Mouse (Mus musculus) bone marrow, adult 2 months (tissue): ENCODE data around the gene Nf1. TPM values are rescaled to one million over a fixed set of nuclear protein-coding genes. Genes with fewer than 3 reads are reported as not detected.

Experiments used
- H3K27ac ChIP-seq: fragments of 200-500 bp; 2 replicates; pipeline ENCODE4 v1.5.1; 2012; ENCODE audit warnings: low read depth, mild to moderate bottlenecking, control low read depth, inconsistent platforms, low read length; ENCODE audit not compliant: control insufficient read depth, poor library complexity, insufficient read depth
- H3K4me1 ChIP-seq: fragments of 200-500 bp; 2 replicates; pipeline ENCODE4 v1.6.1; 2011; ENCODE audit warnings: low read length; ENCODE audit not compliant: control insufficient read depth, insufficient read depth
- H3K4me3 ChIP-seq: fragments of 200-500 bp; replicated peaks from 2 replicates; pipeline ENCODE3; 2011; ENCODE audit warnings: mild to moderate bottlenecking, low read depth, low read length, control low read depth; ENCODE audit not compliant: control insufficient read depth
- CTCF ChIP-seq: fragments of 200-500 bp; IDR thresholded peaks from 2 replicates; pipeline ENCODE4 v1.5.1; 2011; ENCODE audit warnings: low read length, control low read depth; ENCODE audit not compliant: control insufficient read depth, insufficient read depth
- POLR2A ChIP-seq: fragments of 200-500 bp; IDR thresholded peaks from 2 replicates; pipeline ENCODE4 v1.6.1; 2011; ENCODE audit warnings: low read depth, mild to moderate bottlenecking, control low read depth, low read length, borderline replicate concordance; ENCODE audit not compliant: control insufficient read depth
- WGBS: fragments of 180-500 bp; shearing (Covaris S2); methylation state at CpG from one replicate; pipeline ENCODE4 v1.1.7; 2018; 5-methylcytosine and 5-hydroxymethylcytosine counted together
- polyA plus RNA-seq: library from polyadenylated mRNA; stranded (reverse); fragments of >200 nt; gene quantifications from 2 replicates; pipeline ENCODE4 v1.2.4, GENCODE M21; 2011; ENCODE audit warnings: low replicate concordance; ENCODE audit not compliant: missing spikeins, insufficient read depth, insufficient read length

Nf1 gene
- polyA plus RNA-seq, 1 experiment: 3.0 TPM

DNA sequence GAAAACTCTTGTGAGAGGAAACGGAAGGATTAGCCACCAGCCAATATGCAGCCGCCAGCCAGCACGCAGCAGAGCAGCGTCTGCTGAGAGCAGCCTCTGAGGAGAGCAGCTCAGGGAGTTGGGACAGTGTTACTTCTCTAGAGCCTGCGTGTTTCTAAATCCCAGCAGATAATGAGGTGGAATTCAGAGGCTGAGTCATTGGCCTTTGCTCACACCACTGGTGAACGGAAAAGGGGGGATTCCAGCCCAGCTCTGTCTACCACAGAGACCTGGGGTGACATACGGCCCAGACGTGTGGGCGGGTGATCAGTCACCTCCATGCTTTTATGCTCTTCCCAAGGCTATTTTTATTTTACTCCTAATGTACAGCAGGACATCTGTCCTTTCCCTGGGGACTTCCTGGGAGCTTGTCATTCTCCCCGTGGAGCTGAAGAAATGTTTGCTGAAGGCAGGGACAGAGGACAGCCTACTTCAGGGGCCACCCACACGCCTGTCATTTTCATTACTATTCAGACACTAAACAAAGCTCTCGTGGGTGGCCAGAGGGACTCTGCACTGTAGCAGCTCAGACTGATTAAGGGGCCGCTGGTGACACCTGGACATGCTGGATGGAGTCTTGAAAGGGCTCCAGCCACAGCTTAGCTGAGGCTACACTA lies 271.6 kb downstream of the Nf1 start:
- Histone ChIP-seq H3K4me1 (no peaks in the 10 kb centered on the region), H3K27ac (no peak overlapping the region), H3K4me3 (no peak overlapping the region)
- TF ChIP-seq POLR2A (no peak), CTCF (no peak)
- 27% methylated on average over 13 of the region's 13 CpGs for WGBS

DNA sequence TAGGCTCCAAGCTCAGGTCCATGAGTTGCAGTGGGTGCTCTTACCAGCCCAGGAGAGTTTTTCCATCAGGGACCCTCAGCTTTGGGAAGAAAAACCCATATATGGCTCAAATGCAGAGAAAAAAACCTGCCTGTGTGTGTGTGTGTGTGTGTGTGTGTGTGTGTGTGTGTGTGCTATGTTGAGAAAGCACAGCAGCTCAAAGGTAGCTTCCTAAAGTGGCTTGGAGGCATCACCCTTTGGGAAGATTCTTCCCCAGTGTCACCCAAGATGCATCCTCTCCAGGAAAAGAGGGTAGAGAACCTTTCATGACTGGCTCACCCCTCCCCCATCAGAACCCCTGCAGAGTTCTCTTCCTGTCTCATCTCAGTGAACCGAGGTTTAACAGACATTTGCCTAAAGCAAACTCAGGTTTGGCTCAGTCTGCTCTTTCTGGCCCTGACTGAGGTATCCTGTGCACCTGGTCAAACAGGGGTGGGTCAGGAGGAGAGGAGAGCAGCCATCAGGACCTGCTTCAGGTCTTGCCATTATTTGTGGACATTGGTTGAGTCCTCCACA lies 272.6 kb downstream of the Nf1 start:
- H3K4me1 ChIP-seq: no peaks in the 10 kb centered on the region

DNA sequence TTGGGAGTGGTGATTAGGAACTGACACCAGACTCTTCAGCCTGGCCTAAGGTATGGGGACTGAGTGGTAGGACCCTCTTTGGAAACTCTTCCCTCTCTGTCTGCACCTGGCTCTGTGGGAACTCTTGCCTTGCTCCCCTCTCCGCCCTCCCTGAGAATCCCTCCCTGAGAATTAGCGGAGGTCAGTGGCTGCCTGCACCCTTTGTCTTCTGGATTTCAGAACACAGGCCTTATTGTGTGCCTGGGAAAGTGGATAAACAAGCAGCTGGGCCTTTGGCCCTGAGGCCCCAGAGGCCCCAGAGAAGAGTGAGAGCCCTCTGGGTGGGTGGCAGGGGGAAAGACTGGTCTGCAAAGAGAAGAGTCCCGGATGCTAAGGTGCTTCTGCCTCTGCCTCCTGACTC lies 273.6 kb downstream of the Nf1 start:
- WGBS: 89% methylated on average over 3 of the region's 3 CpGs
- no peak for TF ChIP-seq POLR2A
- TF ChIP-seq CTCF: no peak
- no peaks in the 10 kb centered on the region for H3K4me1 ChIP-seq
- H3K27ac ChIP-seq: no peak overlapping the region
- no peak overlapping the region for H3K4me3 ChIP-seq

More for the DNA sequence above, 272.6 kb downstream of the Nf1 start:
- H3K4me3 ChIP-seq: no peak overlapping the region
- no peak overlapping the region; the same call in 1 of the 2 replicates for H3K27ac ChIP-seq
- WGBS: 0% methylated on average over 1 of the region's 1 CpGs
- TF ChIP-seq CTCF (no peak), POLR2A (no peak)

DNA sequence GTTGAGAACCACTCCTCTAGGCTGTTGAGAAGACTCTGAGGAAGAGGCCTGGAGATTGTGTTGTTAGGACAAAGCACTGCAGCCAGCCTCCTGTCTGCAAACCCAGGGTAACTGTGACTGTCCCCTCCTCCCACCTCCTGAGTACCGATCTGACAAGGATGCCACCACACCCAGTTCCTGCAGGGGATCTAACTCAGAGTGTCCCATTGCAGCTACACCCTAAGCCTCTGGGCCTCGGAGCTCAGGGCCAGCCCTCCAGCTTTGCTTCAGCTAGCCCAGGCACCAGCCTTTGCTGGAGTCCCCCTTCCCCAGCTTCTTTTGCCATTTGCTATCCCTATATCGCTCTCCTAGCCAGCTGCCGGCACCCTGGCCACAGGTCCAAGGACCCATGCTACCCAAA lies 274.2 kb downstream of the Nf1 start:
- 62% methylated on average over 4 of the region's 4 CpGs for WGBS
- Histone ChIP-seq H3K4me3 (no peak overlapping the region), H3K27ac (no peak overlapping the region), H3K4me1 (no peaks in the 10 kb centered on the region)
- no peak for TF ChIP-seq POLR2A
- no peak for TF ChIP-seq CTCF

DNA sequence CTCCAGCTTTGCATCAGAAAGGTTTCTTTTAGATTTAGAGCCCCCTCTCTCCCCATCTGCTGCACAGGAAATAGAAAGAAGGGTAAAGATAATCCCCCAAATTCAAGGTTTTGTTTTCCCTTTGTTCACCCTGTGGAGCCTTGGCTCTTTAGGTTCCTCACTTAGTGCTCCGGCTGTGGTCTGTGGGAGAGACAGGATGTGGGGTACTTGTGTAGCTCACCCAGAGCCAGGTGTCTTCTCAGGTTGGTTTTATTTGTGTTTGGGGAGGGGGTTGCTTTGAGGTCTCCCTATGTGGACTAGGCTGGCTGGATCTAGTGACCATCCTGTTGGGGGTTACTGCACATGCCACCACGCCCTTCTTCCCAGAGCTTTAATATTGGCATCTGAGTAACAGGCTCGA lies 275.4 kb downstream of the Nf1 start:
- Histone ChIP-seq H3K4me1 (no peaks in the 10 kb centered on the region), H3K4me3 (no peak overlapping the region)
- 53% methylated on average over 3 of the region's 3 CpGs for WGBS

DNA sequence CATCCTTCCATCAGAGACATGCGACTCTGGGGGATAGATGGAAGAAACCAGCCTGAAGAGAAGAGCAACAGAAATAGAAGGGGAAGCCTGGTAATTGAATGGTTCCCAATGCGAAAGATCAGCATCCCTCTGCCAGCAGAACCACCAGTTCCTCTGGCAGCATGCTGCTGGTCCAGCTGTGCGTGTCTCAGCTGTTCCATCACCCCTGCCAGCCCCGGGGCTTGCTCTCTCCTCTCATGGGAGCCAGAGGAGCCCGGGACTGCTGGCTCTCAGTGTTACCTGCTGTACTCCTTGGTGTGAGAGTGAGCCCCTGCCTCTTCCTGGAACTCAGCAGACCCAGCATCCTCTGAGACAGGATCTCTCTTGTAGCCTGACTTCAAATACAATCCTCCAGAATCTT lies 276.4 kb downstream of the Nf1 start:
- no peak for TF ChIP-seq CTCF
- TF ChIP-seq POLR2A: no peak
- no peak overlapping the region for H3K27ac ChIP-seq
- 70% methylated on average over 5 of the region's 5 CpGs for WGBS

More for the DNA sequence above, 275.4 kb downstream of the Nf1 start:
- TF ChIP-seq CTCF: no peak
- no peak for TF ChIP-seq POLR2A
- no peak overlapping the region for H3K27ac ChIP-seq

DNA sequence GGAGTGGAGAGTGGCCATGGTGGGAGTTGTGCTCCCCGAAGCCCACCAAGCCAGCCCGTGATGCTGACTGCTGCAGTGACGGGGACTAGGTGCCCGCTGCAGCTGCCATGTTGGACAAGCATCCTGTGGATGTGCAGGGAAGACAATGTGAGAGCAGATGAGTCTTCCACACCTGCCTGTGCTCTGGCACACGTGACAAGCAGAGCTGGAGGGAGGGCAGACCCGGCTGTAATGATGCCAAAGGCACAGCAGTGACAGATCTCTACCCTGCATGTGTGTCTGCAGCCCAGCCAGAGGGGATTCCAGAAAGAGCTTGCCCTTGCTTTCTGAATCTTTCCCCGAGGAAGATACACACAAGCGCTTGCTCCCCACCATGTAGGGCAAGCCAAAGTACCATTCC lies 278.5 kb downstream of the Nf1 start:
- H3K27ac ChIP-seq: no peak overlapping the region
- no peak overlapping the region for H3K4me3 ChIP-seq
- TF ChIP-seq POLR2A (no peak), CTCF (no peak)
- WGBS: 86% methylated on average over 8 of the region's 8 CpGs
- no peaks in the 10 kb centered on the region; the same call in 1 of the 2 replicates for H3K4me1 ChIP-seq

More for the DNA sequence above, 276.4 kb downstream of the Nf1 start:
- no peak overlapping the region for H3K4me3 ChIP-seq
- H3K4me1 ChIP-seq: no peaks in the 10 kb centered on the region

DNA sequence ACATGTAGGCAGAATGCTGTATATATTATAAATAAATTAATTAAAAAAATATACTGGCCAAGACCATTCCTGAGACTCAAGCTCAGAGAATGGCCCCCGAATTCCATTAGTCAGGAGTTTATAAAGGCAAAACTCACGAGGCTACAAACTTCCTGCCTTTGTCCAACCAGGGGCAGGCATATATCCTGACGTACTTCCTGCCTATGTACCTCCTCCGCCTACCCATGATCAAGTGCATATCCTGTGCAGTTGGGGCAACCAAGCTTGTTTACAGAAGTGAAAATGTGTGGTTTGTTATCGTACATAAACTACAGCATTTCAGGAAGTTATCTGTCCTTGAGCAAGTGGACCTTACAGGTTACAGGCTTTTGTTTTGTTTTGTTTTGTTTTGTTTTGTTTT lies 283.5 kb downstream of the Nf1 start:
- H3K27ac ChIP-seq: no peak overlapping the region; the same call in 1 of the 2 replicates
- H3K4me3 ChIP-seq: no peak overlapping the region
- WGBS: 12% methylated on average over 5 of the region's 5 CpGs
- TF ChIP-seq POLR2A (no peak), CTCF (no peak)
- no peaks in the 10 kb centered on the region; the same call in 1 of the 2 replicates for H3K4me1 ChIP-seq
